Mouse (Mus musculus) adrenal gland, adult 2 months (tissue): Measurements from ENCODE around the gene Spsb3. TPM values are rescaled to one million over a fixed set of nuclear protein-coding genes. Genes with fewer than 3 reads are reported as not detected.
A peak's percentile ranks its signal among the peaks of the same experiment; 100 is the strongest.

Source experiments
- DNase-seq: peaks from one replicate; pipeline ENCODE4 v3.0.0; 2021
- polyA plus RNA-seq: library from polyadenylated mRNA; depleted of rRNA; stranded (reverse); fragments of >200 nt; gene quantifications from 2 replicates; pipeline ENCODE4 v1.2.3, GENCODE M21; 2012
- total RNA-seq, 2 experiments: library from RNA; stranded (reverse); gene quantifications; 2 replicates each; pipeline ENCODE4 v1.2.3; 2021

The Spsb3 gene
- total and polyA plus RNA-seq, 3 experiments: 30.8 to 144 (median 33.1) TPM

DNA sequence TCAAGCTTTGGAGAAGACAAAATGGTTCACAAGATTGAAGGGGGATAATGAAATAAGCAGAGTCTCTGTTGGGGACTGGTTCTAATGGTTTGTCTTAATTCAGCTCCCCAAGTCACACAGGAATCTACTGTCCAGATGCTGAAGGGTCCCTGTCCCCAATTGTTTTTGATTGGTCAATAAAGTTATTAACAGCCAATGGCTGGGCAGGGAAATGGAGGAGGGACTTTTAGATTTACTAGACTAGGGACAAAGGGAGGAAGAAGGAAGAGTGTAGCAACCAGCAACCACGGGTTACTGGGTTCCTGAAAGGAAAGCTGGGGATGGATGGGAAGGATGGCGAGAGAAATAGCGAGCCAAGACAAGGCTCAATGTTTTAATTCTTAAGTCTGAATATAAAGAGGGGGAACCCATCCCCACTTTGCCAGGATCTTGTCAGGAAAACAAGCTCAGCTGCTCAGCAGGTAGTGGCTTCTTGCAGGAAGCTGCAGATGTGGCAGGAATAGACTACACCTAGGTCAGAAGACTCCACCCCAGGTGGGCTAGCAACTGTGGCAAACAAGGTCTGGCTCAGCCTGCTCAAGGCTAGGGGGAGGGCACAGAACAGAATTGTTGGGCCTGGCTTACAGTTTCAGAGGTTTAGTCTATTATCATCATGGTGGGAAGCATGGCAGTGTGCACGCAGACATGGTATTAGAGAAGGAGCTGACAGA, 12.6 kb upstream of the Spsb3 start:
- no peak for DNase-seq

DNA sequence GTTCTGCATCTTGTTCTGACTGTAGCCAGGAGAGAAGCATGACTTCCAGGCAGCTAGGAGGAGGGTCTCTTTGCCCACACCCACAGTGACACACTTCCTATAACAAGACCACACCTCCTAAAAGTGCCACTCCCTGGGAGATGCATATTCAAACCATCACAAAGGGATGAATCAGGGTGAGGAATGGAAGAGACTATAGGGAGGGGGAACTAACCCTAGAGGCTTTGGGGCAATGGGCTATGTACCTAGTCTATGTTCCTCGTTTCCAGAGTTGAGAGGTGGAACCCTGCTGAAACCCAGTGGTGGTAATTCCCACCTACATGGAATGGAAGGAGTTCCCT, 12.1 kb upstream of the Spsb3 start:
- DNase-seq: no peak

- no peak for DNase-seq
These were observed 11.5 kb upstream of the Spsb3 start for GRCm38 (mm10) chr17:24874989-24875388.

- no peak for DNase-seq
These were observed 8.9 kb upstream of the Spsb3 start for GRCm38 (mm10) chr17:24877336-24878116.

DNA sequence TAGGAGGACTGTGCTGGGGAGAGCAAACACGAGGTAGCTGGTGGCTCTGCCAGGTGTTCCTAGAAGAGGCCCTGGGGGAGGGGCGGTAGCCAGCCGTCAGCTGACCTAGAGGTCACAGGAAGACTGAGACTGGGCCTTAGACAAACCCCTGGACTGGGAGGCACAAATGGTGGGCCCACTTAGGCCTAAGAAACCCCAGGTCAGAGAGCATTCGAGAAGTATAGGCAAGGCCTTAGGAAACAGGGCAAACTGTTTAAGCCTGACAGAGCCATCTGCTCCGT, 8.4 kb upstream of the Spsb3 start:
- peak; percentile 69 for DNase-seq

GRCm38 (mm10) chr17:24878531-24878930, 7.9 kb upstream of the Spsb3 start:
- DNase-seq: peak; percentile 36

DNA sequence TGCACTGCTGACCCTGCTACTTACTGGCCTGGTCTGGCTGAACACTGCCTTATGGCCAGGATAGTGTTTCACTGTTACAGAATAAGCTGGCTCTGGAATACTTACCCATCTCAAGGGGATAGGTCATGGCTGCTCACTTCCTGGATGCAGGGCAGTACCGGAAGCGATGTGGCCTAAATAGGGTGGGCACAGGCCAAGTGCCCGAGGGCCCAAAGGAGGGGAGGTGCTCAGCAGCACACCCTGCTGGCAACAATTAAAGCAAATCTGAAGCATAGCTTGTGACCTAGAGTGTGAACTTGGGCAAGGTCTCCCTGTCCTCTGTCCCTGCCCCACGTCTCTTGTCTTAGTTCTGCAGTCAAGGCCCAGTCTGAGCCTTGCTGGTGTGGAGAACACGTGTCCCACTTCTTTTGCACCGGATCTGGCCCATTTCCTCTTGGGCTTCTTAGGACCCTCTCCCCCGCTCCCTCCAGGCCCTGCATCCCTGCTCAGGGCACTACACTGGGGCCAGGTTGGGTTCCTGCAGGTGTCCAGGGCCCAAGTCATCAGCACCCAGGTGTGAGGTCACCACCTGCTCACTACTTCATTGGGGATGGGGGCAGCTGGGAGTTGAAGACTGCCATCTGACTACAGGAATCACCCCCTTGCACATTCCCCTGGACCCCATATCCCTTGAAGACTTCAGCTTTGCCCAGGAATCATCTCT, 4.6 kb upstream of the Spsb3 start:
- no peak for DNase-seq

DNA sequence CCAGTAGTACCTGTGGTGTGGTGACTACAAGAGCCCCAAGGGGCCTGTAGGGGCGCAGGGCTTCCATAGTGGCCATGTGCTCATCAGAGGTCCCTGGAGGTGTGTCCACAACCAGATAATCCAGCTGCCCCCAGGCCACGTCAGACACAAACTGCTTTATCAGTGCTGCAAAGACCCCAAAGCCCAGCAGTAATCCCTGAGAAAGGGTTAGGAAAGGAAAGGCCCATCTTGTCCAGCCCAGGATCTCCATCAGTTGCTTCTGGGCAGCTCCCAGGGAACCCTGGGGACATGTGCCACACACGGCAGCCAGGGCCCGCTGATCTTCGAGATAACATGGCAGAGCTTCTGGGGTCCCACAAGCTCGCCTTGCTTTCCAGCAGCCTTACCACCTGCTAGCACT, 2.1 kb upstream of the Spsb3 start:
- DNase-seq: peak; percentile 2

DNA sequence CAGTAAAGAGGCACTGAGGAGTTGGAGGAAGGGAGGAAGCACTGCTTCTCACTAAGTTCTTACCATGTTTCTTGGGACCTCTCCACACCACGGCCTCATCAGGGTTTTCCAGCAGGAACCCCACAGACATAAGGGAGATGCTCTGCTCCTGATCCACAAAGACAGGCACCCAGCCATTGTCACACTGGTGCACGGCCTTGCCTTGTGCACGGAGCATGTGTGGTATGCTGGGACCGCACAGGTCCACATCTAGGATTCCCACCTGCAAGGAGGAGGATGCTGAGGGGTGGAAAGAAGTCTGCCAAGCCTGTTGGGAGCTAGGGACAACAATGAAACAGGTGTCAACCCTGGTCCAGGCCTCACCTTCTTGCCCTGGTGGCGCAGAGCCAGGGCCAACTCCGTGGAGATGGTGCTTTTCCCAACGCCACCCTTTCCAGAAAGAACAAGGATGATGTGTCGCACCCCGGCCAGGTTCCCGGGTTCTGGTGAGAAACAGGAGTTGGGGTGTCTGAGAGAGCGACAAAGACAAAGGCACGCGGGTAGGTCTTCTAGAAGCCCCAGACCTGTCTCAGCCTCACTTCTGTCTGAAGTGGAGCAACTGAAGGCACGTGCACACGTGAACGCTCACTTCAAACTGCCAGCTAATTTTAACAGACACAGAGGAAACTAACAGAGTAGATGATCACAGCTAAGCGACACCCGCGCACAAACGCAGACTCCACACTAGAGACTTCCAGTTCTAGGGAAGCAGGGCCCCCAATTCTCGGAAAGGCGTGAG, 898 bp upstream of the Spsb3 start:
- DNase-seq: peak; percentile 29

GRCm38 (mm10) chr17:24886932-24887271, 459 bp downstream of the Spsb3 start:
- no peak for DNase-seq

GRCm38 (mm10) chr17:24887291-24888080, 1.0 kb downstream of the Spsb3 start:
- no peak for DNase-seq

- no peak for DNase-seq
These were observed 2.4 kb downstream of the Spsb3 start for GRCm38 (mm10) chr17:24888862-24889261.

- peak; percentile 29 for DNase-seq
These were observed 4.0 kb downstream of the Spsb3 start for GRCm38 (mm10) chr17:24890151-24891092.

DNA sequence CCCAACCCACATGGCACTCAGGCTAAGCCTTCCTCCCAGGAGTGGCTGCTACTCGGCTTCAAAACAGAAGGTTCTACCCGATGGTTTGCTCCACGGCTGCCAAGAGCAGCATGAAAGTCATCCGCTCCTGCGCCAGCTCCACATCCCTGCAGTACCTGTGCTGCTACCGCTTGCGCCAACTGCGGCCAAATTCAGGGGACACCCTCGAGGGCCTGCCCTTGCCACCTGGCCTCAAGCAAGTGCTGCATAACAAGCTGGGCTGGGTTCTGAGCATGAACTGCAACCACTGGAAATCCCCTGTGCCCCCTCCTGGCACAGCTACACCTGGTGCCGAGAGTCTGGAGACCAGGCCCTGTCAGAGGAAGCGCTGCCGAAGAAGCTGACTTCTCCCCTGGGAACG, 4.9 kb downstream of the Spsb3 start:
- DNase-seq: peak; percentile 29

DNA sequence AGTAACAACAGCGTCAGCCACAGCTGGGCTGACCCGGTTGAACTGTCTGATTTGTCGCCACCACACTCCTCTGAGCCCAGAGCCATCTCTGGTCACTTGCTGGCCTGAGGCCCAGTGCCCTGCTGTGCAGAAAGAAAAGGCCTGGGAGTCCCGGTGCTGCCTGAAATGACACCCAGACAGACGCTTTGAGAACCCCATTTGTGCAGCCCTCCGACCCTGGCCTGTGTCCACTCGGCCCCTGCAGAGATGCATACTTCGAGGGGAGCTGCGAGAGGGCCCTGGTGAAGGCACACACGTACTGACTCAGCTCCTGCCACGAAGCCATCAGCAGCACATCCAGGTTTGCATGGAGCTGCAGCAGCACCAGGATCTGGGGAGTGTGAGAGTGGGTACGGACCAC, 6.3 kb downstream of the Spsb3 start:
- DNase-seq: peak; percentile 6

GRCm38 (mm10) chr17:24893276-24893675, 6.8 kb downstream of the Spsb3 start:
- DNase-seq: no peak

GRCm38 (mm10) chr17:24894061-24894994, 7.9 kb downstream of the Spsb3 start:
- peak; percentile 59 for DNase-seq

GRCm38 (mm10) chr17:24894995-24895547, 8.6 kb downstream of the Spsb3 start, which contains the start of the genes Eme2 and Mrps34:
Gene Eme2, minus strand, starts transcription at chr17:24895087.
Gene Mrps34, plus strand, starts transcription at chr17:24895116.
- peak; percentile 89 for DNase-seq
